Mouse (Mus musculus) retina, adult 2 months (tissue): Measurements from ENCODE around the gene Tmem86a.

Source experiments
- DNase-seq: peaks from one replicate; pipeline ENCODE4 v3.0.0-alpha.2; 2012; ENCODE audit warnings: low read depth, low spot score

Tmem86a gene

DNA sequence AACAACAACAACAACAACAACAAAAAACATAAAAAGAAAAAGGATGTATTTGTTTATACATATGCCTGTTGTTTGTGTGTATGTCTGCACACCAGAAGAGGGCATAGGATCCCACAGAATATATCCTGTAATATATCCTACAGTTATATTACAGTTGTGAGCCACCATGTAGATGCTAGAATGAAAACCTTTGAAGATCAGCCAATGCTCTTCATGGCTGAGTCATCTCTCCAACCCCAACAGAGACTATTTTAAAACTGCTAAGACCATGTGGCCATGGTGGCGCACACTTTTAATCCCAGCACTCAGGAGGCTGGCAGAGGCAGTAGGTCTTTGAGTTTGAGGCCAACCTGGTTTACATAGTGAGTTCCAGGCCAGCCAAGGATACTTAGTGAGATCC lies 22.9 kb upstream of the Tmem86a start:
- DNase-seq: no peak

DNA sequence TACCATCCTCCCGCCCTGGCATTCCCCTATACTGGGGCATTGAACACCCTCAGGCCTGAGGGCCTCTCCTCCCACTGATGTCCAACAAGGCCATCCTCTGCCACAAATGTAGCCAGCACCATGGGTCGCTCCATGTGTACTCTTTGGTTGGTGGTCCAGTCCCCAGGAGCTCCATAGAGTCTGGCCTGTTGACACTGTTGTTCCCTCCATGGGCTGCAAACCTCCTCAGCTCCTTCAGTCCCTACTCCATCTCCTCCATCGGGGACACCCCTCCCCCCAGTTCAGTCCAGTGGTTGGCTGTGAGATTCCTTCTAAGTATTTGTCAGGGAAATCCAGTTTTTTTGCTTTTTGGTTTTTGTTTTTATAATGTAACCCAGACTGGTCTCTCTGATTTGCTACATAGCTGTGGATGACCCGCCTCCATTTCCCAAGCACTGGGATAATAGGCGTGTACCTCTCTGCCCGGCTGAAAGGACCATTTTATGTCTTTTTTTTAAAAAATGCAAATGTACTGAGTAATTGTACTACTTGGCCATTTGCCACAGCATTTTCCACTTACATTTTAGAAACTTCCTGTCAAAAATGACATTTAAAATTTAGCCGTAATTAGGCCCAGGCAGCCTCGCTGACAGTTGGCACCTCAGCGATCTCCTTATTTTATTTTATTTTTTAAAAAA lies 19.7 kb upstream of the Tmem86a start:
- no peak for DNase-seq

DNA sequence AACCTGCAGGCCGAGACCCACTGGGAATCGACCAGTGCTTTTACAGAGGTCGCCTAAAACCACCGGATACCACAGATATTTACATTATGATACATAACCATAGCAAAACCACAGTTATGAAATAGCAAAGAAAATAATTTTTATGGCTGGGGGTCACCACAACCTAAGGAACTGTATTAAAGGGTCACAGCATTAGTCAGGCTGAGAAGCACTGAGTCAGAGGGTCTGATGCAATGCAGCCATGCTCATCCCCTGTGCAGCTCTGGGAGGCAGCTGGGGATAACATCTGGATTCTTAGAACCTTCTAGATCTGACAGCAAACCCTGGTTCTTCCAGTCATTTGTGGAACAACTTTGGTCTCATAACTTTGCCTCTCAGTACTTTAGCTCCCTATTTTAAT lies 19.0 kb upstream of the Tmem86a start:
- DNase-seq: no peak

DNA sequence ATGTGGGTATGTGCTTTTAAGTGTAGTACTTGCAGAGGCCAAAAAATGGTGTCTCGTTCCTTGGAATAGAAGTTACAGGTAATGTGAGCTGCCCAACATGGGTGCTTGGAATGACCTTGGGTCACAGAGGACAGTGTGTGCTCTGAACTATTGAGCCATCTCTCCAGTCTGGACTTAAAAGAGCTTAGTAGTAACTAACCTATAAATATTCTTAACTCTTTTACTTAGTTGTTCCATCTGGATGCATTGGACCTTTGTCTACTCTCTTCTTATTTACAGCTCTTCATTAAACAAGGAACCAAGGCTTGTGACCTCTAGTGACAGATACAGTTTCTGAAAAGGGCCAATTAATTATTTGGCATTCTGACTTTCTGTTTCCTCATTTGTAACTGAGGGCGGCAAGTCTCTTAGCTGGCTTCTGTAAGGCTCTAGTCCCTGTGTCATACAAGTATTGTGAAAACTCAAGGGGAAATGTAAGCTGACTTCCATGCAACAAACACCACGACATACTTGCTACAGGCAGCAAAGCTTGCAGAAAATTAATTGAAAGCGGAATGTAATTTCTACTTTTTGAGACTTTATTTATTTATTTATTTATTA lies 15.5 kb upstream of the Tmem86a start:
- DNase-seq: no peak

DNA sequence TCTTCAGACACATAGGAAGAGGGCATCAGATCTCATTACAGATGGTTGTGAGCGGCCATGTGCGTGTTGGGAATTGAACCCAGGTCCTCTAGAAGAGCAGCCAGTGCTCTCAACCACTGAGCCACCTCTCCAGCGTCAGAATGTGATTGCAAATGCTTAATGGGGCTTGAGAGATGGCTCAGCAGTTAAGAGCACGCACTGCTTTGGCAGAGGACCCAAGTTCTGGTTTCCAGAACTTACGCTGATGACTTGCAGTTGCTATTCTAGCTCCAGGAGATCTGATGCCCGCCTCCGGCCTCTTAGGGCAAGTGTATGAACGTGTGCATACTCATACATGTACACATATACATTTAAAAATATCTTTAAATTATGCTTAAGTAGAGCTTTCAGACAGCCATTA lies 15.0 kb upstream of the Tmem86a start:
- no peak for DNase-seq

DNA sequence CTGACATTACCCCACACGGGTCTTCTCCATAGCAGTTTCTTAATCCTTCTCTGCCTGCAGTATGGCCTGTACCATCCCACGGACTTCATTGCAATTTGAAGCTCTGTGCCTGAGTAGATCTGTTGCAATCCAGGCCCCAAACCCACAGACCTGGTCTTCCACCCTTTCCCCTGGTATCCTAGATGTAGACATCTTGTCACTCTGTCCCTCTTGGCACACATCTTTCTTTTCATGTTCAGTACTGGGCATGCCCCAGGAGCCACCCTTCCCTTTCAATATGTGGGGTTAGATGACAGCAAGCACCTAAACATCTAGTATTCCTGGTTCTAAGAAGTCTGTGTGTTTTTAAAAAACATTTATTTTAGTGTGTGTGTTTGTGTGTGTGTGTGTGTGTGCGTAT lies 8.7 kb upstream of the Tmem86a start:
- DNase-seq: no peak

DNA sequence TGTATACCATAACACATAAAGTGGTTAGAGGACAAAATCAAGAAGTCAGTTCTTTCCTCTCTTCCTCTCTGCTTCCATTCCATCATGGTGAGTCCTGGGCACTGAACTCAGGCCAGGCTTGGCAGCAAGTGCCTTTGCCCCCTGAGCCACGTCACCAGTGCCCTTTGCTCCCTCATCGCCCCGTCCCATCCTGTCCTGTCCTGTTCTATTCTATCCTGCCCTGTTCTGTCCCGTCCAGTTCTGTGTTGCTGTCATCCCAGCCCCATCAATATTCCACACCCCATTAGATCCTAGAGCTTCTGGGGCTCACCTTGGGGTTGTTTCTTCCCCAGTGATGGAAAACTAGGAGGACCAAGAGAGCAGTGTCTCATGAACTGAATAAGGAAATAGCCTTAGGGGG lies 8.3 kb upstream of the Tmem86a start:
- no peak for DNase-seq

DNA sequence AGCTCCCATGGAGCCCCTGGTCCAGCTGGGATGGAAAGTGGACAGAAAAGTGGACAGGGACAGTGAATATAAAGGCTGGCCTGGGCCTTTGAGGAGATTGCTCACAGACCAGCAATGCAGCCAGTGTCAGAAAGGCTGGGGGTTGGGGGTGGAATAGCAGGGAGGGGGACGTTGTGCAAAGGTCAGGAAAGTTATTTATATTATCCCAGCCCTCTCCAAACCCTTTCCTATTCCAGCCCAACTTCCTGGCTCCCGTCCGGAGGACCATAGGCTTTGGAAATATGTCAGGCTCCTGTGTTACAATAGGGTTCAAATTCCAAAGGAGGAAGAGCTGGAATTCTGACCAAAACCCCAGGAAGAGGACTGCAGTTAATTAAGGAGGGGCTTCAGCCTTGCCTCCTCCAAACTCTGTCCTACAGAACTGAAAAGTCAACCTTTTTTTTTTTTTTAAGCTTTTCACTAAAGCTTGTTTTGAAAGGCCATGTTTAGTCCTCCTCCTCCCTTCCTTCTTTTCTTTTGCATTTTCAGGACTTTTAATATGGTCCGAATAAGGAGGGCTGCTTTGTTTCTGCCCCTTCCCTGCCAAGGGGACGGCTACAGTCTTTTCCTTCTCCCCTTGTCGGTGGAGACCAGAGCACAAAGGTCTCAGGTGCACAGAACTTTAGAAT lies 7.4 kb upstream of the Tmem86a start:
- no peak for DNase-seq

DNA sequence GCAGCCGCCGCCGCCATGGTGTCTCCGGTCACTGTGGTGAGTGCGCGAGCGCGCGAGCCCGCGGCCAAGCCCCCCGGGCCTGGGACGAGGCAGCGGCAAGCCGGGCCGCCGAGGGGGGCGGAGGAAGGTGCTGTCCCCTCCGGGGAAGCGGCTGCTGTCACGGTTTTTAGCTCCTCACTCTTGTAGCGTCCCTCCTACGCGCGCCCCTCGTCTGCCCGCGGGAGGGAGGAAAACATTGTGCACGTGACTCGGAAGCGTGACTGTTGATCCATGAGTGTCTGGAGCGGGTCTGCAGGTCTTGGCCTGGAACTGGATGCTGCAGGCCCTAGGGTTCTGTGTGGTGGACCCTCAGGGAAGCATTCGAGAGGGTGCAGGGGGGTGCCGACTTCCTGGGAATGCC lies 365 bp downstream of the Tmem86a start:
- no peak for DNase-seq

DNA sequence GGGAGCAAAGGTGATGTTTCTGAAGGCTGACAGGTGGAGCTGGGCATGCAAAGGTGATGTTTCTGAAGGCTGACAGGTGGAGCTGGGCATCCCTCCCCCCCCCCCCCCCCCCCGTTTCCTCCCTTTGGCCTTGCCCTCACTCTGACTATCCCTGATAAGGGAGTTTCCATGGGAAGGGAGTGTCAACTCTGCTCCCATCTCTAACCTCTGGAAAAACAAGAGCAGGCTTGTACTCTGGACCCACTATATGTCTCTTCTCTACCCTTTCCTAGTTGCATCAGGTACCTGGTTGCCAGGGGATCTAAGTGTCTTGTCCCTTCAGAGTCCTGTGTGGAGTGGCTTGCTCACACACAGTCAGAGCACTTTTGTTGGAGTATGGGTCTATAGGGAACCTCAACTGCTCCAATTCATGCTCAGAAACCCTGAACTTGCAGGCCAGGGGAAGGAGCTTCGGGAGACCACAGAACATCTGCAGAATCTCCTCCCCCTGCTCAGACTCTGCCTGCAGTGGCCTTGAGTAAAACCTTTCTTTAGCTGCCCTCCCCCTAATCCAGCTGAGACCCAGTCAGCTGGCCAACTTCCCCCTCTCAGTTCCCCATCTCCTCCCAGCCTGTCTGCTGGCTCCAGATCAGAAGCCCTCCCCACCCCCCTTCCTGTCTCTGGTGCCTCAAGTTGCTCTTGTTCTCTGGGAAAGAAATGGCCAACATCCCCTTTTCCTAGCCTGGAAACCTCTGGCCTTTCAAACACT lies 1.2 kb downstream of the Tmem86a start:
- no peak for DNase-seq

DNA sequence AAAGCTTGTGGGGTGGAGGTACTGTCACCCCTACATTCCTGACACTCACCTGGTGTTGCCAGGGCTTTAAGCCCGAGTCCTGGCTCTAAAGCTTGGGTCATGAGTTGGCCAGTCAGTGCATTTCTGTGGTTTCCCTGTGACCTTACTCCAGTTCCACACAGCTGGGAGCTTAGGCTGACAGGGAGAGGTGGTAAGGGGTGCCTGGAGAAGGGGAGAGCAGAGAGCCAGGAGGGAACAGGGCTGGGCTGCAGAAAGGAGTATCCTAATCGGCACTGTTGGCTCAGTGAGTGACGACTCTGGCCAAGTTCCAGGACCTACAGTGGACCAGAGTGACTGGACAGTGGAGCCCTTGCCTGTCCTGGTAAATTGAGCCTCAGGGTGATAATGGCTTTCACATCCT lies 1.9 kb downstream of the Tmem86a start:
- no peak for DNase-seq

DNA sequence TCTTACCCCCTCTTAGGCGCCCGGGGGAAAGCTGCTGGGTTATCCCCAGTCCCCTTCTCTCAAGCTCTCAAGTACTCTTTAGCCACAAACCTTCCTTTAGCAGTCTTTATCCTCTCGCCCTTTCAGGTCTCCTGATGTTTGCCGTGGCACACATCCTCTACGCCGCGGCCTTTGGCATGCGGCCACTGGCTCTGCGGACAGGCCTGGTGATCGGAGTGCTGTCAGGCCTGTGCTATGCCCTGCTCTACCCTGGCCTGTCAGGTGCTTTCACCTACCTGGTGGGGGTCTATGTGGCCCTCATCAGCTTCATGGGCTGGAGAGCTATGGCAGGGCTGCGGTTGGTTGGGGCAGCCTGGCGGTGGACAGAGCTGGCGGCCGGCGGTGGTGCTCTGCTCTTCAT lies 2.9 kb downstream of the Tmem86a start:
- no peak for DNase-seq

DNA sequence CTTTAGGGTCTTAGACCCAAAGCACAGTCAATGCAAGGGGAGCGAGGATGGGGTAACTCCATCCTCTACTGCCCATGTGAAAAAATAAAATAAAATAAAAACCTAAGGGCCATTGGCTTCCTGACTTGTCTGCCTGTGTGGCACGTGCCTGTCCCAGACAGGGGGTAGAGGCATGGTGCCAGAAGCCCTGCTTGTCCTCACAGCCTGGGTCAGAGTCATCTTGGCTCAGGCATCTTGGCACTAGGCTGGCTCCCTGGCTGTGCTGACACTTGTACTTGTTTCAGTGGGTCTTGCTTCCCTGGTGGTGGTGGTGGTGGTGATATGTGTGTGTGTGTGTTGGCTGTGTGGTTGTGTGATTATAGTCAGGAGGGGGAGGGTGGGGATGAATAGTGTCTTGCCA lies 4.3 kb downstream of the Tmem86a start:
- no peak for DNase-seq

DNA sequence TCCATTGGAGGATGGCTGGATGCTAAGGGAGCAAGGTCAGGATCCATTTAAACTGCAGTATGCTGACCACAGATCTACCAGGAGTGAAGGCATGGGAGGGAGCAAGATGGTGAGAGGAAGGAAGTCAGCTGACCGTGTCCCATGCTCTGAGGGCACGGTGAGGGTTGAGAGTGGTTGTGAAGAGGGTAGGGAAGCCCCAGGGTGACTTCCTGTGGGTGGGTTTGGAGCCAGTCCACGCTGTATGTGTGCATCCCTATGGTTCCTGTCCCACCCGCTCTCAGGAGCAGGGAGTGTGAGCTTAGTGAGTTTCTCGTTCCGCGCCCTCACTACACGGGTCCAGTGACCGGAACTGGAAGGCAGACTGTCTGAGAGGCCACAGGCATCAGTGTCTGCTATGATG lies 5.3 kb downstream of the Tmem86a start:
- DNase-seq: no peak

DNA sequence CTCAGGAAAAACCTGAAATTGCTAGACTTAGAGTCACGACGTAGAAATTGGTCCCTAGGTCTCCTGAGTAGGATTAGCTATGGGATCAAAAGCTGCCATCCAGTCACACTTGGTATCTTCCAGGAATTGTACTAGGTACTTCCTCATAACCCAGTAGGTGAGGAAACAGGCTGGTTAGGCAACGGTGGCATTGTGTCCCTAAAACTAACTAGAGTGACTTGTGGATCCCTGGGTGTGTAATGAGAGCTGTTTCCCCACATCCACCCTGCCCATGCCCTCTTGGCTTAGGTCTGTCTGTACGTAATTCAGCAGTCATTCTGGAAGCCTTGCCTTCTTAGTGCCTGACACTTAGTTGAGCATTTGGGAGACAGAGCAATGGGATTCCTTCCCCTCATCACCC lies 5.9 kb downstream of the Tmem86a start:
- no peak for DNase-seq

DNA sequence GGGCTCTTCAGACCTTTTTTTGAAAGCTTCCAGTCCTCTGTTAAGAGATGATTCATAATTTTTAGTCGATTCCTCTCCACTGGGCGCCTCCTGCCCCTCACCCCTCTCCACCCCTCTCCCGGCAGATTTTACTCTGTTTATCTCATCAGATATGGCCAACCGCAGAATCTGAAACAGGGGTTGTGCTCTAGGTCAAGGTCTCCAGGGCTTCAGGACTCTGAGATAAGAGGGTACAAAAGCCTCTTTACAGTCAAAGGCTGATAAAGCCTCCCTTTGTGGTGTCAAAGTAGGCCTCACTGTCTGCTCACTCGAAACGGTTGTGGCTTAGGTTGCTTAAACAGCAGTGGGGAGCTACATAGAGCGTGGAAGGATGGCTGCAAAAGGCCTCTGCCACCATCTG lies 8.9 kb downstream of the Tmem86a start:
- no peak for DNase-seq

DNA sequence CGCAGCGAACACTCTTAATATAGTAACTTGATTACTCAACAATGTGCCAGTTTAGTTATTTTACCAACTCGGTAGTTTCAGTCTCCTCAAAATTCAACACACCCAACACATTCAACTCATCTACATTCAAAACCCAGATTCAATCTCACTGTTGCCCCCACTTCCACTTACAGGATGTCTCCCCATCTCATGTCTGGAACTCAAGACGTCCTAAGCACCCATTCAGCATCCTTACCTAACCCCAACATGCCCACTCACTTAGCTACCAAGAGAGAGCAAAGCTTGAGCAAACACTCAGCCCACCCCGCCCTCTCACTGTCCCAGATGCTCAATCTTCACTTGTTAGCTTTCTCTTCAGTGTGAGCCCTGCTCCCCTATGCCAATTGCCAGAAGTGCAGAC lies 11.2 kb downstream of the Tmem86a start:
- DNase-seq: no peak

DNA sequence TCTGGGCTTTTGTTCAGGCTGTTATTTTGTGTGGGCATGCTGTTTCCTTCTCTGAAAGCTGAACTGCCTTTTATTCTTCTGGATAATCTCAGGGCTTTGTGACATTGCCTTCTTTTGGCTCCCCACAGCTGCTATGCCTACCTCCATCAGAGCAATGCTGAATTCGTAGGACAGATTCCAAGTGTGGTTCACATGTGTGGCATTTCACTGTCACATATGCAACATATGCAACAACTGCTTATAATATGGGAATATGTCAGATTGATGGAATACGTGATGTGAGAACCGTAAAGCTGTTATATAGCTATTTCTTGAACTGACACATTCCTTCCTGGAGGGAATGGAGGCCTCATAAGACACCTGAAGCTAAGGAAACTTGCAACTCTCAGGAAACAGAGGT lies 16.5 kb downstream of the Tmem86a start:
- no peak for DNase-seq

DNA sequence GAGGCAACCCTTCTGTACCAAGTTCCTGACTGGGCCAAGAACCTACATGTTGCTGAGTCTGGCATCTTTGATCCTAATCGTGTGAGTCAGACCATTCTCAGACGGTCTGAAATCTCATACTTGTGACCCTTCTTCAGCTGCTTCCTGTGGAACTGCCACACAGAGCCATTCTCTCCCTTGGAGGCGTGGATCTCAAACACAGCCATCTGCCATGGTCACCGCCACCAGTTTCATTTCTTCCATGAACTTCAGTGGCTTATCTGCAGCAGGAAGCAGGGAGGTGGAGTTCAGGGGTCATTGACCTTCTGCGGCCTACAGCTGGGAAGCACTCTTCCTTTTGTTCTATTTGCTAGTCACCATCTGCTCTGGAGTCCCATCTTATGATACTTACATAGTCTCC lies 17.5 kb downstream of the Tmem86a start:
- DNase-seq: no peak

DNA sequence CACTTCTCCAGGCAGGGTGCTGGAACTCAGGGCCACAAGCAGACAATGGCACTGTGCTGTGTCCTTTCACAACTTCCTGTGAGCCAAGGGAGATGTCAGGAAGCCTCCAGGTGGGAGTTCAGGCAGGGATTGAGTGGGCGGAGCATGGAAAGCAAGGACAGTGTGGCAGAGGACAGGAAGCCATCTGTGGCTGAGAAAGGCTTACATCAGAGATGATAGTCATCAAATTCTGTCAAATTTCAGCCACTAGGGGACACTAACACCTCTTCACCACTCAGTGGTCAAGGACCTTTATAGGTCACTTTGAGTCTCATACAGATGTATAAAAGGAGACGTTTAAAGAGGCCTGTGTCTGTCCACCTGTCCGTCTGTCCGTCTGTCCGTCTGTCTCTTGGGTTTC lies 22.1 kb downstream of the Tmem86a start:
- no peak for DNase-seq

DNA sequence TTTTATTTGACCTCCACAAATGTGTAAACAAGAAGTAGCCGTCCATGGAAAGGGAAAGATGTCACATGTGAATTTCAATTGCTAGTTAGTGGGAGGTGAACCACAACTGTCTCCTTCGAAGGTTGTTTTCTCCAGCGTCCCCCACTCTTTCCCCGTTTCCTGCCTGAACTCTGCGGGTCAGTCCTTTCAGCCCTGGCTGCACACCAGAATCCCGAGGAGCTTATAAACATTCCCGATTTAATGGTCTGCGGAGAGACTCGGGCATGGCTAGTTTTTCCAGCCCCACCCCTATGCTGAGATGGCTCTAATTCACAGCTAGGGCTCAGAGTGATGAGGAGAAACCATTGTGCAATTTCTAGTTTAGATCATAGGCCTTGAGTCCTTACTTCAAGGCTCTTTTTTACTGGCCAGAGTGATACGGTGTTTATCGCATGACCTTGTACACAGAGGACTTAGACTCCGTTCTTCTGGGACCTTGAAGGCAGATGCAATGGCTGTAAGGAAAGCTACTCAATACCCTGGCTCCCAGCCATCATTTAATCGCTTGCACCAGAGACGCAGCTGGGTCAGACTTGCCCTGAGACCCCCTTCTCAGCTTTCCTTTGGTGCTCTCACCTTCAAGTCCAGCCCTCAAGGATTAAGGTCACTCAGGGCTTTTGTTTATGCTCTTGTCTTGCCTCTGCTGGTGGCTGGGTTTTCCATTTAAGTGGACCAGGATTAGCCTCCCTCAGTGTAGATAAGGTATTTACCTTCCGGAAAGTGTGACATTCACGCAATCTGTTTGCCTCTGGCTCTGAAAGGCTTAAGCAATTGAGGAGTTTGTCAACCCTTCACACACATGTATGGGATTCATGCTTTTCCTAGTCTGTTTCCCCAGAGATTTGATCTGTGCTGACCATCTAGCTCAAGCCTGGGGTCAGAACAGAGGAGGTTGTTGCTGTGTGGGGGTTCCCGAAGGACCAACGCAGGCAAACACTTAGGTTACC lies 23.4 kb downstream of the Tmem86a start:
- no peak for DNase-seq
